ENCODE assay signal across 8 mouse cellular contexts in the genomic region with DNA sequence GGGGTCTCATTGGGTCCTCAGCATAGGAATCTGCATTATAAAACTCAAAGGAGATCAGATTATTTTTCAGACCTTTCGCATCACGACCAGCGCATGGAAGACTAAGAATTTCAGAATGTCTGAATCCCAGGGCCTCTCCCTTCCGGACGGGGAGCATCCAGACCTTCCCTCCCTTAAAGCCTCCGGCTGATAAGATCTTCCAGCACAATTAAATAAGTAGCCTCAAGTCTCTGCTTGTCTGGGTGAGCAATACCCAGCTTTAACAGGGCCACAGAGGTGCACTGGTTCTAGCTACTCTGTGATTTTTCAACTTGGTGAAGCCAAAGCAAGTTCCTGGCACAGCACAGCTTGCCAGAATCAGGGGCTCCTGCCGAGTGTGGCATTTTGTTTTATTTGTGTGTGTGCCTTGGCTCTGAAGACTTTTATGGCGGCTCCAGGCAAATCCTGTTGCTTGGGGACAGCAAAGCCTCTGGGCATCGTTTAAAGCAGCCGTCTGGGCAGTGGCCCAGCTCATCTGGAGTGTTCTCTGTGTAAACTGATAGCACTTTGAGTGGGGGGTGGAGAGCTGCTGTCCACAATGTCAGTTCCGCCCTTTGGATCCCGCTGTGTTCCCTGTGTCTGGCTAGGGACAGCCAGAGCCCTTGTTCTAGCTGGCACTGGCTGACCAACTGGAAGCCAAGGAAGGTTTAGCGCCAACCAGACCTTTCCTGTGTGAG. TPM values are rescaled to one million over a fixed set of nuclear protein-coding genes. Genes with fewer than 3 reads are reported as not detected.
DNase-seq lines count a peak whose midpoint lies in the region; ATAC-seq lines count a peak whose summit lies in the region.

No protein-coding gene starts in this region.

- 0 out of 2 replicates have a peak overlapping the region, but pooled peaks have one; percentile 16 for H3K9ac ChIP-seq in lung, embryonic 15.5 days

- no peaks in the 10 kb centered on the region for H3K9me3 ChIP-seq in hindbrain, embryonic 10.5 days
- no peaks in the 10 kb centered on the region for H3K9me3 ChIP-seq in lung, embryonic 15.5 days

- WGBS in hindbrain, embryonic 10.5 days, result 33% methylated on average over 13 of the region's 13 CpGs
- WGBS in lung, embryonic 15.5 days, result 27% methylated on average over 13 of the region's 13 CpGs

- H3K27me3 ChIP-seq in hindbrain, embryonic 10.5 days (ENCODE audit: insufficient read depth, poor library complexity, severe bottlenecking), result no peaks in the 10 kb centered on the region
- no peaks in the 10 kb centered on the region for H3K27me3 ChIP-seq in lung, embryonic 15.5 days

- H3K4me2 ChIP-seq in lung, embryonic 15.5 days, result peak overlapping the region; percentile 57

- H3K4me1 ChIP-seq in hindbrain, embryonic 10.5 days (replicated peaks), result peaks cover 22% of the 10 kb centered on the region
- peaks cover 23% of the 10 kb centered on the region for H3K4me1 ChIP-seq in lung, embryonic 15.5 days

- H3K36me3 ChIP-seq in hindbrain, embryonic 10.5 days, result peaks cover 7% of the 10 kb centered on the region
- H3K36me3 ChIP-seq in lung, embryonic 15.5 days, result peaks cover 4% of the 10 kb centered on the region; the same call in 1 of the 2 replicates

- no peak overlapping the region for H3K27ac ChIP-seq in hindbrain, embryonic 10.5 days
- peak overlapping the region; percentile 69 for H3K27ac ChIP-seq in lung, embryonic 15.5 days

- ATAC-seq in frontal cortex, adult (ENCODE audit: low TSS enrichment), result peak; percentile 41
- peak; percentile 84 for ATAC-seq in lung, embryonic 15.5 days (ENCODE audit: borderline replicate concordance, extremely low read depth, low FRiP score, low TSS enrichment)
- ATAC-seq in monocyte, adult 5-6 weeks (replicated peaks; ENCODE audit: insufficient number of reproducible peaks, low FRiP score, low TSS enrichment, poor library complexity, severe bottlenecking), result no peak

- peak overlapping the region; percentile 39 for H3K4me3 ChIP-seq in hindbrain, embryonic 10.5 days
- peak overlapping the region; percentile 30 for H3K4me3 ChIP-seq in lung, embryonic 15.5 days

- DNase-seq in ES-CJ7 (ENCODE audit: low read depth, low spot score), result peak; percentile 54
- DNase-seq in cerebellum, adult 18-20 months, result peak; percentile 63 to 65
- DNase-seq in hindbrain, embryonic 10.5 days (ENCODE audit: low spot score), result peak; percentile 33
- DNase-seq in layer of hippocampus, postnatal 14 days (ENCODE audit: low spot score in 2 of 2), result peak; percentile 45 to 72
- peak; percentile 47 for DNase-seq in right cerebral cortex, adult 18-20 months

RNA-seq across cellular contexts. Expression of a gene that starts 0.6 kb away (rescaled TPM):
- 0.03 and 0.25 TPM in 2 replicates for polyA plus RNA-seq in hindbrain, embryonic 10.5 days (2016; fragmentation: Nextera tagmentation; extraction: Ambion mirVana)
- 1 to 10 TPM; 2.3 to 2.7 TPM for total RNA-seq in layer of hippocampus, postnatal 14 days (2021)
- polyA plus RNA-seq in lung, embryonic 15.5 days (2015; fragmentation: Nextera tagmentation; extraction: Ambion mirVana), result 0.72 and 0.77 TPM in 2 replicates
- total RNA-seq in monocyte, adult 5-6 weeks (2017), result 0.10 to 0.95 TPM in 2 of 3 replicates, not detected in the other

RNA-seq across cellular contexts. Expression of a gene that starts 11.6 kb away (rescaled TPM):
- polyA plus RNA-seq in hindbrain, embryonic 10.5 days (2016; fragmentation: Nextera tagmentation; extraction: Ambion mirVana), result 18.5 and 19.2 TPM in 2 replicates
- total RNA-seq in layer of hippocampus, postnatal 14 days (2021), result 10 to 100 TPM; 18.3 to 21.2 TPM
- polyA plus RNA-seq in lung, embryonic 15.5 days (2015; fragmentation: Nextera tagmentation; extraction: Ambion mirVana), result 16.8 and 17.7 TPM in 2 replicates
- 56.7 to 68.5 TPM (median 64.8 TPM) in 3 replicates for total RNA-seq in monocyte, adult 5-6 weeks (2017)

RNA-seq across cellular contexts. Expression of a gene that starts 34.5 kb away (rescaled TPM):
- 16.5 and 19.6 TPM in 2 replicates for polyA plus RNA-seq in hindbrain, embryonic 10.5 days (2016; fragmentation: Nextera tagmentation; extraction: Ambion mirVana)
- total RNA-seq in layer of hippocampus, postnatal 14 days (2021), result 1 to 10 TPM in 1 of 2 experiments, under 1 TPM in 1; 0.95 to 1.4 TPM
- polyA plus RNA-seq in lung, embryonic 15.5 days (2015; fragmentation: Nextera tagmentation; extraction: Ambion mirVana), result 24.7 and 25.4 TPM in 2 replicates
- 0.67 to 1.5 TPM (median 1.1 TPM) in 3 replicates for total RNA-seq in monocyte, adult 5-6 weeks (2017)
